Comparison of ENCODE assay signal across 9 mouse cellular contexts in genomic region chr10:11061318-11062071, GRCm38 (mm10). TPM values are rescaled to one million over a fixed set of nuclear protein-coding genes. Genes with fewer than 3 reads are reported as not detected.
DNase-seq lines count a peak whose midpoint lies in the region; ATAC-seq and TF ChIP-seq lines count a peak whose summit lies in the region.
"Had no signal": no experiment of that assay in that cellular context is flagged by ENCODE, and none has a peak within 500 bp of the region (broad histone marks: within the 10 kb centered on the region; RNA-seq: fewer than 3 reads in every experiment).

No protein-coding gene starts in this region.

- DNase-seq in cerebellum, adult 11-12 months, result peak; percentile 95
- peak; percentile 92 to 94 for DNase-seq in cerebellum, postnatal 10 days
- DNase-seq in layer of hippocampus, adult 18-20 months (ENCODE audit: low spot score in 2 of 2), result peak; percentile 88 to 96
- peak; percentile 80 for DNase-seq in midbrain, postnatal 0 days (ENCODE audit: low spot score)
- no peak for DNase-seq in kidney, adult 18-20 months
- no peak for DNase-seq in ovary, postnatal 10 days (ENCODE audit: low spot score)
- DNase-seq in testis, postnatal 14 days (ENCODE audit: low spot score), result no peak
- DNase-seq: heart, postnatal 36 days had no signal

- H3K4me1 ChIP-seq in midbrain, postnatal 0 days (ENCODE audit: insufficient read depth, low read length), result no peaks in the 10 kb centered on the region
- H3K4me1 ChIP-seq: limb, embryonic 13.5 days had no signal

- no peaks in the 10 kb centered on the region for H3K36me3 ChIP-seq in midbrain, postnatal 0 days (ENCODE audit: insufficient read depth, low read length)
- H3K36me3 ChIP-seq: limb, embryonic 13.5 days had no signal

- no peak overlapping the region for H3K27ac ChIP-seq in midbrain, postnatal 0 days (ENCODE audit: low read depth, low read length)
- H3K27ac ChIP-seq: limb, embryonic 13.5 days had no signal

- no peak overlapping the region for H3K4me2 ChIP-seq in midbrain, postnatal 0 days (ENCODE audit: low read depth, low read length, poor library complexity, severe bottlenecking)
- H3K4me2 ChIP-seq: limb, embryonic 13.5 days had no signal

- peak; percentile 74; the same call in 1 of the 2 replicates for ATAC-seq in midbrain, postnatal 0 days (ENCODE audit: low FRiP score)

- H3K9me3 ChIP-seq in midbrain, postnatal 0 days (ENCODE audit: low read length), result no peaks in the 10 kb centered on the region
- H3K9me3 ChIP-seq: limb, embryonic 13.5 days had no signal

- H3K4me3 ChIP-seq in midbrain, postnatal 0 days (ENCODE audit: low read depth, low read length), result no peak overlapping the region
- H3K4me3 ChIP-seq: limb, embryonic 13.5 days had no signal

- WGBS in midbrain, postnatal 0 days, result 69% methylated on average over 10 of the region's 10 CpGs

- TF ChIP-seq CTCF in midbrain, postnatal 0 days (IDR thresholded peaks at IDR 0.05), result no peak

- H3K27me3 ChIP-seq in midbrain, postnatal 0 days (ENCODE audit: insufficient read depth, low read length), result no peaks in the 10 kb centered on the region
- H3K27me3 ChIP-seq: limb, embryonic 13.5 days had no signal

- H3K9ac ChIP-seq in midbrain, postnatal 0 days (replicated peaks; ENCODE audit: low read length, poor library complexity, severe bottlenecking), result no peak overlapping the region
- H3K9ac ChIP-seq: limb, embryonic 13.5 days had no signal

RNA-seq across cellular contexts. Expression of gene Grm1, which starts 20.7 kb away (rescaled TPM):
- total RNA-seq in layer of hippocampus, adult 18-20 months (2021), result 10 to 100 TPM; 65.2 to 65.7 TPM
- 27.4 and 30.1 TPM in 2 replicates for total RNA-seq in midbrain, postnatal 0 days (2014; rRNA removed)
- polyA plus RNA-seq in midbrain, postnatal 0 days (2015; fragmentation: Nextera tagmentation; extraction: Ambion mirVana), result 14.8 and 16.5 TPM in 2 replicates

Comparison
In these comparisons a context has a peak if more than half of its experiments do, and no peak if none do; other contexts are left out.
1. DNase-seq: peak in cerebellum, adult 11-12 months (single experiment), cerebellum, postnatal 10 days (2 of 2), layer of hippocampus, adult 18-20 months (2 of 2) and midbrain, postnatal 0 days (single experiment); none in kidney, adult 18-20 months (single experiment), ovary, postnatal 10 days (single experiment) and testis, postnatal 14 days (single experiment).